Mouse (Mus musculus): ENCODE measurements around the gene Gjc1. TPM values are rescaled to one million over a fixed set of nuclear protein-coding genes. Genes with fewer than 3 reads are reported as not detected.

The Gjc1 gene
- polyA plus RNA-seq, 1 experiment from 2014 or later: 81.9 TPM

GRCm38 (mm10) chr11:102835549-102835948 lies 16.0 kb upstream of the Gjc1 start, which contains the start of gene Higd1b:
Gene Higd1b (plus strand): TSS chr11:102835849.
- H3K9me3 ChIP-seq: no peaks in the 10 kb centered on the region
- ATAC-seq (ENCODE audit: insufficient number of reproducible peaks, insufficient read depth, low FRiP score, low TSS enrichment, low read depth): no peak

GRCm38 (mm10) chr11:102834219-102834618 lies 14.7 kb upstream of the Gjc1 start:
- H3K36me3 ChIP-seq: peaks cover 31% of the 10 kb centered on the region
- H3K4me3 ChIP-seq: no peak overlapping the region
- ATAC-seq (ENCODE audit: insufficient number of reproducible peaks, insufficient read depth, low FRiP score, low TSS enrichment, low read depth): no peak
- H3K27me3 ChIP-seq: no peaks in the 10 kb centered on the region
- no peak overlapping the region for H3K4me2 ChIP-seq
- no peak overlapping the region for H3K9ac ChIP-seq
- peaks cover 5% of the 10 kb centered on the region; the same call in 1 of the 2 replicates for H3K4me1 ChIP-seq
- no peak overlapping the region for H3K27ac ChIP-seq
- no peaks in the 10 kb centered on the region for H3K9me3 ChIP-seq
- 83% methylated on average over 10 of the region's 10 CpGs for WGBS

More at GRCm38 (mm10) chr11:102835549-102835948, 16.0 kb upstream of the Gjc1 start, which contains the start of gene Higd1b:
- Histone ChIP-seq H3K27me3 (no peaks in the 10 kb centered on the region), H3K27ac (no peak within 1 kb of the TSS), H3K4me1 (peaks cover 5% of the 10 kb centered on the region; the same call in 1 of the 2 replicates), H3K36me3 (peaks cover 44% of the 10 kb centered on the region), H3K4me3 (no peak within 1 kb of the TSS), H3K9ac (no peak within 1 kb of the TSS), H3K4me2 (no peak within 1 kb of the TSS)
- WGBS: 80% methylated on average over 4 of the region's 4 CpGs

GRCm38 (mm10) chr11:102832700-102833297 lies 13.3 kb upstream of the Gjc1 start:
- Histone ChIP-seq H3K36me3 (peaks cover 17% of the 10 kb centered on the region), H3K9me3 (no peaks in the 10 kb centered on the region), H3K9ac (0 out of 2 replicates have a peak overlapping the region, but pooled peaks have one; percentile 2), H3K27me3 (no peaks in the 10 kb centered on the region), H3K4me1 (peaks cover 7% of the 10 kb centered on the region), H3K4me3 (no peak overlapping the region), H3K4me2 (no peak overlapping the region), H3K27ac (peak overlapping the region; percentile 23; the same call in 1 of the 2 replicates)
- ATAC-seq (ENCODE audit: insufficient number of reproducible peaks, insufficient read depth, low FRiP score, low TSS enrichment, low read depth): no peak
- WGBS: 55% methylated on average over 18 of the region's 18 CpGs

GRCm38 (mm10) chr11:102830276-102830675 lies 10.8 kb upstream of the Gjc1 start:
- H3K27ac ChIP-seq: no peak overlapping the region
- 78% methylated on average over 4 of the region's 4 CpGs for WGBS
- H3K4me1 ChIP-seq: peaks cover 15% of the 10 kb centered on the region
- H3K4me3 ChIP-seq: no peak overlapping the region
- no peaks in the 10 kb centered on the region for H3K9me3 ChIP-seq
- no peaks in the 10 kb centered on the region for H3K36me3 ChIP-seq
- no peak overlapping the region for H3K4me2 ChIP-seq
- H3K9ac ChIP-seq: no peak overlapping the region
- no peaks in the 10 kb centered on the region for H3K27me3 ChIP-seq
- no peak for ATAC-seq (ENCODE audit: insufficient number of reproducible peaks, insufficient read depth, low FRiP score, low TSS enrichment, low read depth)

- no peak overlapping the region for H3K4me3 ChIP-seq
- H3K4me2 ChIP-seq: no peak overlapping the region
- H3K9me3 ChIP-seq: no peaks in the 10 kb centered on the region
- H3K27ac ChIP-seq: no peak overlapping the region
- 43% methylated on average over 4 of the region's 4 CpGs for WGBS
- no peak overlapping the region for H3K9ac ChIP-seq
- ATAC-seq (ENCODE audit: insufficient number of reproducible peaks, insufficient read depth, low FRiP score, low TSS enrichment, low read depth): no peak
- no peaks in the 10 kb centered on the region for H3K27me3 ChIP-seq
- no peaks in the 10 kb centered on the region for H3K36me3 ChIP-seq
- peaks cover 10% of the 10 kb centered on the region; the same call in 1 of the 2 replicates for H3K4me1 ChIP-seq
These were observed 7.6 kb upstream of the Gjc1 start for GRCm38 (mm10) chr11:102827097-102827496.

- H3K4me2 ChIP-seq: no peak overlapping the region
- no peak overlapping the region for H3K9ac ChIP-seq
- peaks cover 10% of the 10 kb centered on the region; the same call in 1 of the 2 replicates for H3K4me1 ChIP-seq
- H3K4me3 ChIP-seq: no peak overlapping the region
- no peaks in the 10 kb centered on the region for H3K27me3 ChIP-seq
- ATAC-seq (ENCODE audit: insufficient number of reproducible peaks, insufficient read depth, low FRiP score, low TSS enrichment, low read depth): no peak
- H3K27ac ChIP-seq: no peak overlapping the region
- H3K9me3 ChIP-seq: no peaks in the 10 kb centered on the region
- WGBS: 69% methylated on average over 2 of the region's 2 CpGs
- H3K36me3 ChIP-seq: no peaks in the 10 kb centered on the region
These were observed 7.0 kb upstream of the Gjc1 start for GRCm38 (mm10) chr11:102826476-102826875.

GRCm38 (mm10) chr11:102821231-102821630 lies 1.7 kb upstream of the Gjc1 start:
- WGBS: 47% methylated on average over 6 of the region's 6 CpGs

GRCm38 (mm10) chr11:102820432-102820831 lies 932 bp upstream of the Gjc1 start:
- H3K4me3 ChIP-seq: no peak overlapping the region
- peaks cover 22% of the 10 kb centered on the region for H3K4me1 ChIP-seq
- H3K9me3 ChIP-seq: no peaks in the 10 kb centered on the region
- H3K27ac ChIP-seq: no peak overlapping the region
- H3K4me2 ChIP-seq: no peak overlapping the region
- no peak overlapping the region for H3K9ac ChIP-seq
- 0 out of 2 replicates have a peak, but pooled peaks cover 3% of the 10 kb centered on the region for H3K27me3 ChIP-seq
- H3K36me3 ChIP-seq: no peaks in the 10 kb centered on the region
- 11% methylated on average over 3 of the region's 3 CpGs for WGBS
- no peak for ATAC-seq (ENCODE audit: insufficient number of reproducible peaks, insufficient read depth, low FRiP score, low TSS enrichment, low read depth)

More at GRCm38 (mm10) chr11:102821231-102821630, 1.7 kb upstream of the Gjc1 start:
- Histone ChIP-seq H3K4me3 (no peak overlapping the region), H3K9me3 (no peaks in the 10 kb centered on the region), H3K27ac (no peak overlapping the region), H3K36me3 (no peaks in the 10 kb centered on the region), H3K9ac (no peak overlapping the region), H3K4me1 (peaks cover 16% of the 10 kb centered on the region), H3K27me3 (0 out of 2 replicates have a peak, but pooled peaks cover 3% of the 10 kb centered on the region), H3K4me2 (no peak overlapping the region)
- no peak for ATAC-seq (ENCODE audit: insufficient number of reproducible peaks, insufficient read depth, low FRiP score, low TSS enrichment, low read depth)

GRCm38 (mm10) chr11:102819783-102820385 lies 384 bp upstream of the Gjc1 start:
- peak overlapping the region; percentile 99 for H3K9ac ChIP-seq
- ATAC-seq (ENCODE audit: insufficient number of reproducible peaks, insufficient read depth, low FRiP score, low TSS enrichment, low read depth): no peak
- WGBS: 3% methylated on average over 14 of the region's 14 CpGs

GRCm38 (mm10) chr11:102818121-102819020 lies 1.1 kb downstream of the Gjc1 start:
- peak; percentile 57 for ATAC-seq (ENCODE audit: insufficient number of reproducible peaks, insufficient read depth, low FRiP score, low TSS enrichment, low read depth)
- Histone ChIP-seq H3K4me3 (peak overlapping the region; percentile 89), H3K4me1 (peaks cover 36% of the 10 kb centered on the region), H3K9ac (peak overlapping the region; percentile 99), H3K27me3 (0 out of 2 replicates have a peak, but pooled peaks cover 3% of the 10 kb centered on the region), H3K27ac (peak overlapping the region; percentile 99), H3K4me2 (peak overlapping the region; percentile 82), H3K9me3 (no peaks in the 10 kb centered on the region), H3K36me3 (no peaks in the 10 kb centered on the region)
- whole genome bisulfite sequencing: under 1% methylated on average over 63 of the region's 92 CpGs

More at GRCm38 (mm10) chr11:102819783-102820385, 384 bp upstream of the Gjc1 start:
- Histone ChIP-seq H3K4me3 (peak overlapping the region; percentile 89), H3K9me3 (no peaks in the 10 kb centered on the region), H3K36me3 (no peaks in the 10 kb centered on the region), H3K27ac (peak overlapping the region; percentile 99), H3K4me1 (peaks cover 26% of the 10 kb centered on the region), H3K4me2 (peak overlapping the region; percentile 82), H3K27me3 (0 out of 2 replicates have a peak, but pooled peaks cover 3% of the 10 kb centered on the region)

- H3K27ac ChIP-seq: no peak overlapping the region
- H3K4me3 ChIP-seq: no peak overlapping the region
- H3K9ac ChIP-seq: no peak overlapping the region
- no peaks in the 10 kb centered on the region for H3K9me3 ChIP-seq
- H3K4me1 ChIP-seq: peaks cover 41% of the 10 kb centered on the region
- H3K36me3 ChIP-seq: 0 out of 2 replicates have a peak, but pooled peaks cover 4% of the 10 kb centered on the region
- H3K4me2 ChIP-seq: no peak overlapping the region
- H3K27me3 ChIP-seq: no peaks in the 10 kb centered on the region
- no peak for ATAC-seq (ENCODE audit: insufficient number of reproducible peaks, insufficient read depth, low FRiP score, low TSS enrichment, low read depth)
These were observed 4.6 kb downstream of the Gjc1 start for GRCm38 (mm10) chr11:102814881-102815280.
